Mouse (Mus musculus): ENCODE results near the gene Rnf126. TPM values are rescaled to one million over a fixed set of nuclear protein-coding genes. Genes with fewer than 3 reads are reported as not detected.

The Rnf126 gene
- polyA plus RNA-seq, 1 experiment from 2014 or later, result 54.0 TPM

- Histone ChIP-seq H3K4me1 (replicated peaks) (peaks cover 38% of the 10 kb centered on the region), H3K9me3 (replicated peaks) (no peaks in the 10 kb centered on the region), H3K36me3 (no peaks in the 10 kb centered on the region), H3K27me3 (no peaks in the 10 kb centered on the region), H3K4me3 (no peak overlapping the region; the same call in 1 of the 2 replicates), H3K9ac (no peak overlapping the region), H3K4me2 (peak overlapping the region; percentile 34), H3K27ac (peak overlapping the region; percentile 53; the same call in 1 of the 2 replicates)
- 20% methylated on average over 29 of the region's 29 CpGs for WGBS
- ATAC-seq (replicated peaks; ENCODE audit: insufficient number of reproducible peaks, insufficient read depth, low FRiP score, low read depth), result no peak; the same call in 1 of the 2 replicates
Measured at GRCm38 (mm10) chr10:79803716-79804323, 37.1 kb upstream of the Rnf126 start.

GRCm38 (mm10) chr10:79802331-79802971 is 35.7 kb upstream of the Rnf126 start:
- no peaks in the 10 kb centered on the region for H3K27me3 ChIP-seq
- H3K4me3 ChIP-seq, result no peak overlapping the region
- no peaks in the 10 kb centered on the region for H3K36me3 ChIP-seq
- H3K4me1 ChIP-seq (replicated peaks), result peaks cover 38% of the 10 kb centered on the region
- 0 out of 2 replicates have a peak overlapping the region, but pooled peaks have one; percentile 17 for H3K4me2 ChIP-seq
- no peaks in the 10 kb centered on the region for H3K9me3 ChIP-seq (replicated peaks)
- ATAC-seq (replicated peaks; ENCODE audit: insufficient number of reproducible peaks, insufficient read depth, low FRiP score, low read depth), result 0 out of 2 replicates have a peak, but pooled peaks have one; percentile 17
- no peak overlapping the region; the same call in 1 of the 2 replicates for H3K9ac ChIP-seq
- WGBS, result 35% methylated on average over 11 of the region's 11 CpGs
- peak overlapping the region; percentile 53 for H3K27ac ChIP-seq

- no peak overlapping the region for H3K4me3 ChIP-seq
- no peaks in the 10 kb centered on the region for H3K27me3 ChIP-seq
- H3K4me1 ChIP-seq (replicated peaks), result peaks cover 39% of the 10 kb centered on the region
- H3K9ac ChIP-seq, result no peak overlapping the region
- peak overlapping the region; percentile 33; the same call in 1 of the 2 replicates for H3K27ac ChIP-seq
- 0 out of 2 replicates have a peak overlapping the region, but pooled peaks have one; percentile 17 for H3K4me2 ChIP-seq
- no peaks in the 10 kb centered on the region for H3K9me3 ChIP-seq (replicated peaks)
- WGBS, result 29% methylated on average over 3 of the region's 3 CpGs
- no peak for ATAC-seq (replicated peaks; ENCODE audit: insufficient number of reproducible peaks, insufficient read depth, low FRiP score, low read depth)
- H3K36me3 ChIP-seq, result no peaks in the 10 kb centered on the region
Measured at GRCm38 (mm10) chr10:79801837-79802236, 35.1 kb upstream of the Rnf126 start.

GRCm38 (mm10) chr10:79800508-79800907 is 33.8 kb upstream of the Rnf126 start:
- no peak overlapping the region for H3K27ac ChIP-seq

GRCm38 (mm10) chr10:79798289-79798928 is 31.7 kb upstream of the Rnf126 start:
- 78% methylated on average over 12 of the region's 12 CpGs for WGBS
- Histone ChIP-seq H3K4me1 (replicated peaks) (peaks cover 40% of the 10 kb centered on the region), H3K9me3 (replicated peaks) (no peaks in the 10 kb centered on the region), H3K27ac (peak overlapping the region; percentile 13; the same call in 1 of the 2 replicates), H3K36me3 (no peaks in the 10 kb centered on the region), H3K4me3 (no peak overlapping the region), H3K9ac (no peak overlapping the region), H3K4me2 (no peak overlapping the region), H3K27me3 (0 out of 2 replicates have a peak, but pooled peaks cover 5% of the 10 kb centered on the region)
- ATAC-seq (replicated peaks; ENCODE audit: insufficient number of reproducible peaks, insufficient read depth, low FRiP score, low read depth), result no peak

More at GRCm38 (mm10) chr10:79800508-79800907, 33.8 kb upstream of the Rnf126 start:
- ATAC-seq (replicated peaks; ENCODE audit: insufficient number of reproducible peaks, insufficient read depth, low FRiP score, low read depth), result no peak
- Histone ChIP-seq H3K4me2 (no peak overlapping the region), H3K4me3 (no peak overlapping the region), H3K4me1 (replicated peaks) (peaks cover 32% of the 10 kb centered on the region), H3K9ac (no peak overlapping the region), H3K9me3 (replicated peaks) (no peaks in the 10 kb centered on the region), H3K27me3 (no peaks in the 10 kb centered on the region), H3K36me3 (no peaks in the 10 kb centered on the region)
- 85% methylated on average over 11 of the region's 11 CpGs for WGBS

- Histone ChIP-seq H3K4me2 (no peak overlapping the region; the same call in 1 of the 2 replicates), H3K9me3 (replicated peaks) (no peaks in the 10 kb centered on the region), H3K36me3 (no peaks in the 10 kb centered on the region), H3K4me1 (replicated peaks) (peaks cover 35% of the 10 kb centered on the region), H3K27ac (peak overlapping the region; percentile 11; the same call in 1 of the 2 replicates), H3K4me3 (no peak overlapping the region), H3K9ac (no peak overlapping the region), H3K27me3 (0 out of 2 replicates have a peak, but pooled peaks cover 5% of the 10 kb centered on the region)
- 34% methylated on average over 15 of the region's 15 CpGs for WGBS
- no peak for ATAC-seq (replicated peaks; ENCODE audit: insufficient number of reproducible peaks, insufficient read depth, low FRiP score, low read depth)
Measured at GRCm38 (mm10) chr10:79797326-79797725, 30.6 kb upstream of the Rnf126 start.

GRCm38 (mm10) chr10:79795905-79796304 is 29.2 kb upstream of the Rnf126 start:
- Histone ChIP-seq H3K9ac (no peak overlapping the region), H3K9me3 (replicated peaks) (no peaks in the 10 kb centered on the region), H3K4me3 (no peak overlapping the region), H3K36me3 (no peaks in the 10 kb centered on the region), H3K4me2 (no peak overlapping the region), H3K27ac (no peak overlapping the region), H3K27me3 (0 out of 2 replicates have a peak, but pooled peaks cover 5% of the 10 kb centered on the region), H3K4me1 (replicated peaks) (peaks cover 28% of the 10 kb centered on the region)
- 93% methylated on average over 3 of the region's 3 CpGs for WGBS
- no peak for ATAC-seq (replicated peaks; ENCODE audit: insufficient number of reproducible peaks, insufficient read depth, low FRiP score, low read depth)

- 24% methylated on average over 10 of the region's 10 CpGs for WGBS
- peak overlapping the region; percentile 98 for H3K4me2 ChIP-seq
- no peaks in the 10 kb centered on the region for H3K36me3 ChIP-seq
- H3K9me3 ChIP-seq (replicated peaks), result no peaks in the 10 kb centered on the region
- peak overlapping the region; percentile 83 for H3K27ac ChIP-seq
- 0 out of 2 replicates have a peak, but pooled peaks cover 5% of the 10 kb centered on the region for H3K27me3 ChIP-seq
- H3K4me1 ChIP-seq (replicated peaks), result peaks cover 28% of the 10 kb centered on the region
- ATAC-seq (replicated peaks; ENCODE audit: insufficient number of reproducible peaks, insufficient read depth, low FRiP score, low read depth), result peak; percentile 65
- peak overlapping the region; percentile 95 for H3K9ac ChIP-seq
- H3K4me3 ChIP-seq, result peak overlapping the region; percentile 97
Measured at GRCm38 (mm10) chr10:79794491-79794931, 27.8 kb upstream of the Rnf126 start.

GRCm38 (mm10) chr10:79793738-79794490 is 27.2 kb upstream of the Rnf126 start:
- Histone ChIP-seq H3K27ac (peak overlapping the region; percentile 83), H3K4me2 (peak overlapping the region; percentile 98), H3K4me3 (peak overlapping the region; percentile 97), H3K9me3 (replicated peaks) (no peaks in the 10 kb centered on the region), H3K36me3 (no peaks in the 10 kb centered on the region), H3K4me1 (replicated peaks) (peaks cover 28% of the 10 kb centered on the region), H3K9ac (peak overlapping the region; percentile 95), H3K27me3 (0 out of 2 replicates have a peak, but pooled peaks cover 5% of the 10 kb centered on the region)
- WGBS, result 6% methylated on average over 38 of the region's 38 CpGs
- ATAC-seq (replicated peaks; ENCODE audit: insufficient number of reproducible peaks, insufficient read depth, low FRiP score, low read depth), result no peak; the same call in 1 of the 2 replicates

- peak; percentile 59 for ATAC-seq (replicated peaks; ENCODE audit: insufficient number of reproducible peaks, insufficient read depth, low FRiP score, low read depth)
- H3K4me3 ChIP-seq, result peak within 1 kb of the TSS; percentile 97
- H3K9me3 ChIP-seq (replicated peaks), result no peaks in the 10 kb centered on the region
- H3K9ac ChIP-seq, result peak within 1 kb of the TSS; percentile 95
- H3K4me2 ChIP-seq, result peak within 1 kb of the TSS; percentile 98
- H3K4me1 ChIP-seq (replicated peaks), result peaks cover 28% of the 10 kb centered on the region
- 5% methylated on average over 51 of the region's 51 CpGs for WGBS
- H3K27me3 ChIP-seq, result 0 out of 2 replicates have a peak, but pooled peaks cover 5% of the 10 kb centered on the region
- no peaks in the 10 kb centered on the region for H3K36me3 ChIP-seq
- H3K27ac ChIP-seq, result peak within 1 kb of the TSS; percentile 83
Measured at GRCm38 (mm10) chr10:79793051-79793737, 26.4 kb upstream of the Rnf126 start, which contains the start of gene Palm. TSS of gene Palm (plus strand) at chr10:79793572.

Data from heart, embryonic 15.5 days (tissue).